Mouse (Mus musculus) adrenal gland, adult 2 months (tissue): Measurements from ENCODE around the gene Exoc4. TPM values are rescaled to one million over a fixed set of nuclear protein-coding genes. Genes with fewer than 3 reads are reported as not detected.

Experiments
- DNase-seq: peaks from one replicate; pipeline ENCODE4 v3.0.0; 2021
- polyA plus RNA-seq: library from polyadenylated mRNA; depleted of rRNA; stranded (reverse); fragments of >200 nt; gene quantifications from 2 replicates; pipeline ENCODE4 v1.2.3, GENCODE M21; 2012
- total RNA-seq, 2 experiments: library from RNA; stranded (reverse); gene quantifications; 2 replicates each; pipeline ENCODE4 v1.2.3; 2021

The Exoc4 gene
- total and polyA plus RNA-seq, 3 experiments = 6.0 to 42.4 (median 40.4) TPM

DNA sequence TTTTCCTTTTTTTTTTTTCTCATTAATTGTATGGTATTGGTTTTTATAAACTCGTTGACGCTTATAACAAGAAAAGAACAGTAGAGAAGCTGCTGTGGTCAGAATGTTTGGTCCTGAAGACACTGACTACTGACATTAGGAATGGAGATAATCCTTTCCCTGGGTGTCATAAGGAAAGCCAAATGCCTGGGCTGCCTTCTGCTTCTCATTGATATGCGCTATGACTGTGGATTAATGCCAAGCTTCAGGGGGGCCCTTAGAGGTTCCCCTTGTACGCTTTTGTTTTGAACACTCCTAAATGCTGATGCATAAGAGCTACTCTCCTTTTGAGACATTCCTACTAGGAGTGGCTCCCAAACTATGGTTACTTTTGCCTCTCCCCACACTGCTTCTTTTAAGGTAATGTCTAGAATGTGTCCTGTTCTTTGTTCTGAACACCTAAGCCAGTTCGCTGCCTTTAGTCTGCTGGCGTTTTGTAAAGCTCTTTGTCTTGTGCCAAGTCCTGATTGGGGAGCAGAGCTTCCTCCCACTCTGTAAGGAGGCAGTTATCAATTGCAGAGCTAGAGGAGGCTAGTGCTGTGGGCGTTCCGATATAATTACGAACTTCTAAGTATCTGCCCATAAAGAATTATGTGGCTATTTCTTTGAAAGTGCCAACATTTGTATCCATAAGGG lies 621.7 kb downstream of the Exoc4 start:
- no peak for DNase-seq

DNA sequence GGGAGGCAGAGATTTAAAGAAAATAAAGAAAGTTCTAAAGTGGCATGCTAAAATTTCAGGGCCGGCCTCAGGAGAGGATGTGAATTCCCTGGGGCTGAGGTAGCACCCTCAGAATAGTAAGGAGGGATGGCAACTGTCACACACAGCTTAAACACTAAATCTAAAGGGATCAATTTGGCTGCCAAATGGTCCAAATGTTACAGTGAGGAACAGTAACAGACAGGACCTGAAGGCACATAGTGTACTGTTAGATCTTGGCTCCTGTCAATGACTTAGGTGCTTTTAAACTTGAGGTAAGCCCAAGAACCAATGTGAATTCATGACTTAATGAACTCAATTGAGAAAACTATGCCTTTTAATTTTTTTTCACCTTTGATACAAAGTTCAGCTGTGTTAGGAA lies 622.4 kb downstream of the Exoc4 start:
- DNase-seq = no peak

DNA sequence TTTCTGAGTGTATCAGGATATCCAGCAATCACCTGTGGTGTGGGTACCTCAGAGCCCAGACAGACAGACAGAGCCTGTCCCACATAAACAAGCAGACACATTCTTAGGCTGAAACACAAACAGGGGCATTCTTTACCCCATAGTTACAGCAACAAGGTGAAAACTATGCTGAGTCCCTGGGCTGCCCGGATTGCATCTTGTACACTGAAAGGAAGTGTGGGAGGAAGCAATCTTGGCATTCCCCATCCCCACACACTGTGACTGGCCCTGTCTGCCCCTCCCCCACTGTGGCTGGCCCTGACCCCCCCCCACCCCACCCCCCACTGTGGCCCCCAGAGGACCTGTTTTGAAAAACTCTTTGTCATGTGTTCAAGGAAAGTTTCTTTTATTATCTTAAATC lies 623.3 kb downstream of the Exoc4 start:
- DNase-seq = no peak

DNA sequence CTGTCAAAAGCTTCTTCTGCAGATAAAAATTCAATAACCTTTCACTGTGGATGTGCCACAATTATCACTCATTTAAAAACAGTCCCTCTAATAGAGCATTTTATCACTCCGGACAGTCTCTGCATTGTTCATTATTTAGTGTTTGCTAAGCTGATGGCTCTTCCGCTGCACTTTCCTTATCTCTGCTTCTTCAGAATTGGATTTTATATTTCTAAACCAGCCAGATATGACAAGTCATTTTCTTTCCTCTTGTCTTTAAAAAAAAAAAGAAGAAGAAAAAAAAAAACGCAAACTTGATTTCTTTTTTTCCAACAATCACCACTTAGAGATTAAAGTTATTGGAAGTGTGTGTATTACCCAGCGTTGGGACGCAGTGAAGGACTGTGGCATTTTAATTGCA lies 624.1 kb downstream of the Exoc4 start:
- DNase-seq = no peak

DNA sequence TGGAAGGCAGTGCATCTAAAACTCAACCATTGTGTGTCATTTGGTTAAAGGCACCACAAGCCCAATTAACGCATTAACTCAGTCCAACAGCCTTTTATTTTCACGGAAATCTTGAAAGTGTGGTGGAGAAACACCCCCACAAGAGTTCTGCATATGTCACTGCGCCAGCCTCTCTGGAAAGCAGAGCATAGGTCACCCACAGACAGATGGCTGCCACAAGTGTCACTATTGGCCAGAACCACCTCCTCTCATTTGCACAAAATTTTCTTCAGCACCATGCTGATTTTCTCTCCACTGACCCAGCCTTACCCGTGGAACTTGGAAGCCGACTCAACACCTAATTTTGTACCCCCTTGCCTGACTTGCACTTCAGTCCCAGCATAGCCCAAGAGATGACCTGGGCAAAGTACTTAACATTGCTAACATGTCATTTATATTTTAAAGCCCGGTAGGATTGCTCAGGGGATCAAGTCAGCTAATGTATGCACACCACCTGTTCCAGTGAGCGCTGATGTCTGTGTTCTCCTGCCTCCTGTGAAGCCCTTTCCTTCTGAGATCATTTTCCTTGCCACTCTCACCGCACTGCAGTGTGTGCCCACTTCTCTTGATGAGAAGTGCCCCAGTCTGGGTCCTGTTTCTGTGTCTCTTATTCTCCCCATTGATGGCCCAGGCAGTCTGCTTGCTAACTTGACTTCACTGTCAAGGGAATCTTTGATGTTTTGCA lies 625.6 kb downstream of the Exoc4 start:
- no peak for DNase-seq

DNA sequence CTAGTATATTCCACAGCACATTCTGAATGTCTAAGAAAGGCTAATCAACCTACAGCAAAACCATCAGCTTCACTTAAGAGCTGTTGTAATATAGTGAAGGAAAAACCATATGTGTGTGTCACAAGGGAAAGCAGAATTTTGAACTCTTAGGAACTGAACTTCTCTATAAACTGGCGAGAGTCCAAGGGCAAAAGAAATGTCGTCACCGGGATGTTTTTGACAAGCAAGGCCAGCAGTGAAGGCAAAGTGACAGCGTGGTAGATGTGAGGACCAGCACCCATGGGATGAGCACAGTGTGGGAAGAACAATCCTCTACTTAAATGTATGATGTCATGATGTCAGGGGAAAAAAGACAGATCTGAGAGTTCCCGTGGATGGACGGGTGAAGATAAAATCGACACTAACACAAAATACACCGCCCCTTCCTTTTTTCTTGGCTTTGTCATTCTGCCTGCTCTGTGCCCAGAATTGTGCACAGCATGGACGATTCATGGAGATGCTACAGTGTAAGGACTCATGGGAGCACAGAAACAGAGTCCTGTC lies 635.3 kb downstream of the Exoc4 start:
- peak; percentile 72 for DNase-seq

DNA sequence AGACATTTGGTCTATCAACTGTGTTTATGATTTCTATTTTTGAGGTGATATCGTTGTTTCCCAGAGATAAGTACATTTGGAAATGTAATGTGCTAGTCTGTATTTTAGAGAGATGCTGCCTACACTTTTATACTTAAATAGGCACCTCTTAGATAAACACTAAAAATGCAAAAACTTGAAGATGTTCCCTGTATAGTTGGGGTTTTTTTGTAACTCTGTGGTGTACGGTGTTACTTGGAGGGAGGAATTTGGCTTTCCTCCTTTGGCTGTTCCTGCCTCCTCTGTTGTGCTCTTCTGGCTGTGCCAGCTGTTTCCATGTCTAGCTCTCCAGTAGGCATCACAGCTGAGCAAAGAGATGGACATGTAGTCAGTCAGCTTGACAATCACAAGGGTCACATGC lies 638.1 kb downstream of the Exoc4 start:
- DNase-seq = no peak

DNA sequence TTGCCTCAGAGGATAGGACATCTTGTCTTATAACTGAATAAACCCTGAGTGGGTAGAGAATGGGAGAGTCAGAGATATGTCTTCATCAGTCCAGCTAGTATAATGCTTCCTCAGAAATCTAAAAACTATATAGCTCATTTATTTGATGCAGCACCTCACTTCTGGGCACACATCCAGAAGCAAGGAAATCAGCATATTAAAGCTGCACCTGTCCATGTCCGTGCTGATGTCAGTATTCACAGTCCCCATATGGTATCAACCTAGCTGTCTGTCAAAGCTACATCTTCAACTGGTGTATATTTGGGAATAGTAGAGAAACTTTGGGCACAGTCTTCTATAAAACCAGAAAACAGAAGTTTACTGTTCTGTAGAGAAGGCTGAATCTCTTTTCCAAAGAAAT lies 642.0 kb downstream of the Exoc4 start:
- no peak for DNase-seq

DNA sequence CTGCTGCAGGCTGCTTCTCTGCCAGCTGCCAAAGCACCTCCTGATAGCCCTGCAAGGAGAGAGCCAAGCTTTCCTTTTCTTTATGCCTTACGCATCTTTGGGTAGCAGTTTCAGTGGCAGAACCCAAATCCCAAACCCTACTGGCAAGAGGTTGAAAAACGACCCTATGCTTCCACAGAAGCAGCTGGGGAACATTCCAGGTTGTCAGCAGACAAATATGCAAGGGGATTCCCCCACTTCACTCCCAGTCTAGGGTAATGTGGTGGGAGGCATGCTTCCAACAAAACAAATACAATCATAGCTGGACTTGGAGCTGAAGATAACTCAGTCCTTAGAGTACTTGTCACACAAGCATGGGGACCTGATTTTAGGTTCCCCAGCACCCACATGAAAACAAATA lies 643.3 kb downstream of the Exoc4 start:
- no peak for DNase-seq

DNA sequence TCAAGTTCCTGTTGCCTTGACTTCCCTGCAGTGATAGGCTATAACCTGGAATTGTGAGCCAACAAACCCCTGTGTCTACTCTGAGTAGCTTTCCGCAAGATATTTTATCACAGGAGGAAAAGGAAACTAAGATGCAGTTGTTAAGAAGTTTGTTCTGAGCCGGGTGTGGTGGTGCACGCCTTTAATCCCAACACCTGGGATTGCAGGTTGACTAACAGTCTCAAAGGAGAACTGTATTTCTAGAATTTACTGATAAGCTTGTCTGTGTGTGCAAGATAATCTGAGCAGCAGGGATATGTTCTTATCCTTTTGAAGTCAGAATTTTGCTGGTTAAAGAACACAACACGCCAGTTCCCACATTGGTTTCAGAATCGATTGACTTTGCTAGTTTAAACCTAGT lies 651.1 kb downstream of the Exoc4 start:
- no peak for DNase-seq

DNA sequence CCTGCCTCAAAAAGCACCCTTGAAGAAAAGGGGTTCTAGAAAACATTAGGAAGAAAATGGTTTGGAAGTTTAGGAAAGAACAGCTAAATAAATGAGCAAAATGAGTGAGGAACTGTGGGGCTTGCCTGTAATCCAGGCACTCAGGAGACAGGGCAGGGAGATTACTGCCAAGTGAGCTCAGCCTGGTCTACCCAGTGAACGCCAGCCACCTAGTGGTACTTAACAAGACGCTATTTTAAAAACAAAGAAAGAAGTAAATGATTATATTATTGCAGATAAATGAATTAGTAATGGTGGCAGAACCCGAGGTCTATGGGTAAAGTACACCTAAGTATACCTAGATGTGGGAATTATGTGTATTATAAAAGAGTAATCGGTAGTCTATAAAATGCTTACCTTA lies 651.7 kb downstream of the Exoc4 start:
- DNase-seq = no peak

DNA sequence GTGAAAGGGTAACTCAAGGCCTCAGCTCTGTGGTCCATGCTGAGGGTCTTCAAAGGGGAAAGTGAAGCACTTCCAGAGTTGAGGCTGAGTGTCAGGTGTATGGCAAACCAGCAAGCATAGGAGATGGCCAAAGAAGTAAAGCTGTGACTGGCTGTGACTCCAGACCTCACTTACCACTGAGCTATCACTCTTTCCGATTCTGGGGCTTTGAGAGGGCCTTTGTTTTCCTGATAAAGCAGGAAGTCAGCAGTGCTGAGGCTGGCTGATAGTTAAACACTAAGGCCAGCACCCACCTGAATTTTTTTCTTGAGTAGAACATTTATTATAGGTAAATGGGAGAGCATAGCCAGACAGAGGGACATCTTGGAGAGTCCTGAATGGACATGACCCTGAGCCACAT lies 656.2 kb downstream of the Exoc4 start:
- DNase-seq = no peak

DNA sequence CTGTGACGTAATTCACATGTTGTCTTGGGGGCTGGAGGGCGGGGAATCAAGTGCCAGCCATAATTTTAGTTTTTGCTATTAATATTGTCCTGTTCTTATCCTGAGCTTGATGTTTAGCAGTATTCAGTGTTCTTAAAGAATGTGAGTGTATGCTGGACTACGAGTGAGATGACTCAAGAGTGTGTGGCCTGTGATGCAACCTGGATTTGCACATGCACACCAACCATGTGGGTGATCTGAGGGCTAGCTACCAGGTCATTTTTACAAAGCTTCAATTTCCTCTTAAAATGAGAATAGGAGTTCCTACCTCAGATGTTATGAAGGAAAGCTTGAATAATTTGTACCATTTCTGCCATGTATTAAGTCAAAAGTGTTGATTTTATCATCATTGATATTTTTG lies 661.8 kb downstream of the Exoc4 start:
- DNase-seq = no peak

DNA sequence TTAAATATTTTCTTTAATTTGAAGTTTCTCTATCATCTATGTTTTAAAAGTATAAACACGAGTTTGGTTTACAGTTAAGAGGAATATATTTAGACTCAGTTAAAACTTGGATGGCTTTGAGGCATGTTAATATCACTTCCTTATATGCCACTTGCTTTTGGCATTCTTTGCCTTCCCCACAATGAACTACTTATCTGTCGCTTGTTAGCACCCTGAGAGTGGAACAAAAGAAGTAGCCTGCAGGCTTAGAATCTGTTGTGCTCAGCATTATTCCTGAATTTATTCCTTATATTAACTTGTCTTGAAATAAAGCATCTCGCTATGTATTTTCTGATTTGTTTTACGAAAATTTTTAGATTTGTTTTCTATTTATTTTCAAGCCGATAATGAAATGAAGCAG lies 664.2 kb downstream of the Exoc4 start:
- no peak for DNase-seq

DNA sequence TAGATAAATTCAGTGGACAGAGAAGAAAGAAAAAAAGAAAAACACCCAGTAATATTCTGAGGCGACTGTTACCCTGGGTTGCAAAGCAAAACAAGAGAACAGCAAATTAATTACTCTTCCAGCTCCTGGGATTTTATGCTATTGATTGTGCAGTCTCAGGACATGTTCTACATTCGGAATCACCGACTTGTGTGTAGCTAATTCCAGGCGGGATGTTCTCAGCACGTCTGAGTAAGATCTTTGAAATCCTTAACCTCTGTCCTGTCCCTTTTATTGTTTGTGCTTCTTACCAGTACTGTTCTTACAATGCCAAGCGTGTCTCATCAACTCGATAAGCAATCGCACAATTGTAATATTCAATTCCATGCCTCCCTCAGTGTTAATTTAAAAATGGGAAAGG lies 664.6 kb downstream of the Exoc4 start:
- DNase-seq = no peak

DNA sequence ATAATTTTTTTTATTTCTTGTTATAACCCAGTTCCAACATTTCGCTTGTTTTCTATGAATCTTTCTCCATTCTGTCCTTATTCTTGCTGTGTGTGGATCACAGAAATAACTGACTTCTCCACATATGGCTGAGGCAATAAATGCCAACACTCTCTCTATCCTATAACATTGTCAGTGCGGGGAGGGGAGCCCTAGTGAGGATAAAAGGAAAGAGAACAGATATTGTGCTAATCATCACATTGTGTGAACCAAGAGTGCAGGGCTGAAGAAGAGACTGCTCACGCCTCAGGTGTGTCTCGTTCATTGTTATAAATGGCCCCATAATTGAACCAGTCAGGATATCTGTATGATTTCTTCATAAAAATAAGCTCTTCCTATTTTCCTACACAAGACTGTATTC lies 665.1 kb downstream of the Exoc4 start:
- no peak for DNase-seq

DNA sequence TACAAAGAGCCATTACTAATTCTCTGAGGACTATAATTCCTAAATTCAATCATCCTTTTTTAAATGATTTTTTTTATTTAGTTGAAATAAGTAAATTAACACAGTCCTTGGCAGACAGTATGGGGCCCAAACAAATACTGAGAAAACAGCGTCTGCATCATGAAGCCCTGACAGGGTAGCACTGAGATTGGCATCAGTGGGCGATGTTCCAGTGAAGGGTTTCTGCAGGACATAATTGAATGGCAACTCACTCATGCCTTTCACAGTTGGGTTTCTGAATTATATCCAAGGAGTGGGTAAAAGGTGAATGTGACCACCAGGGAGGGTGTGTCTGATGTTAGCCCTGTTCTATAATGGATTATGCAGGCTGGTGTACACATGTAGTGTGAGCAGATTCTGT lies 674.7 kb downstream of the Exoc4 start:
- no peak for DNase-seq

DNA sequence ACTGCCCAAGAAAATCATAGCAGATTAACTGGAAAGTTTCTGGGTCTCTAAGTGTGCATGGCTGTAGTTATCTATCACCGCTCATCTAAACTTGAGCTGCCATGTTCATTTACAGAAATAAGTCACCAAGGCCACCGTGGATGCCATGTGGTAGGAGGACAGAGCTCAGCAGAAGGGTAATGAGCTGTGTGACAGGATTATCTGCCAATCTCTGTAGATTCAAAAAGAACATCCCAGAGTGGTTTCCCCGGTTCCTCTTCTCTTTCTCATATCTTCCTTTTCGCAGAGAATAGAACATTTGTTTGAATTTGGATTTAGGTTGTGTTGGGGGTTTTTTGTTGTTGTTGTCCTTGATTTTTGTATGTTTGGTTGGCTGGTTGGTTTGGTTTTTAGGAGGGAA lies 676.0 kb downstream of the Exoc4 start:
- no peak for DNase-seq

DNA sequence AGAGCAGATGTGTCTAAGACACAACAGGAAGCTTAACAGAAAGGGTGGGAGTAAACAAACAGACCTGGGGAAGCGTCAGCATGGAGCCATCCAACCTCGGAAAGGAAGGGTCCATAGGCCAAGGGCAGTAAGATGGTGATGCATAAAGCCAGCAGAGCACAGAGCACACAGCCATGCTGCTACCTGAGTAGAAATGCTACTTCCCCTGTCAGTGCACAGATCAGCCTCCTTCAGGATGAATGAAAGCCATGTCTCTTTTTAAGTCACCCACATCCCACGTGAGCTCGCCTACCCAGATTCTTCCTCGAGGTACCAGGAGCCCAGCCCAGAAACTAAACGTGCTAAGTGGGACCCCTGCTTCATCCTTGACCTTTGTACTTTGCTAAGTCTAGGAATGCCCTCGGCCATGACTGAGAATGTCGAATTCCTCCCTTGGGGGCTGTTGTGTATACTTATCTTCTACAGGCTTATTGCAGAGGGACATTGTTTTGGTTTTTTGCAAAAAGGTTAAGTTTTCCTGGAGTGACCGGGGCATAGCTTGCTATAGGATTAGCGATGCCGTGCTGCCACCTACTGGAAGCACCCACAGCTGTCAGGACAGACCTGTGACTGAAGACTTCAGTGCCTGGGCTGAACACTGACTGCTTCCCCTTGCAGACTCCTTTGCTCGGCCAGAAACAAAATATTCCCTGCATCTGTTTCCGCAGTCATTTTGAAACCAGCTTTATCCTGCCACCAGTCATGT lies 680.6 kb downstream of the Exoc4 start:
- peak; percentile 81 for DNase-seq

DNA sequence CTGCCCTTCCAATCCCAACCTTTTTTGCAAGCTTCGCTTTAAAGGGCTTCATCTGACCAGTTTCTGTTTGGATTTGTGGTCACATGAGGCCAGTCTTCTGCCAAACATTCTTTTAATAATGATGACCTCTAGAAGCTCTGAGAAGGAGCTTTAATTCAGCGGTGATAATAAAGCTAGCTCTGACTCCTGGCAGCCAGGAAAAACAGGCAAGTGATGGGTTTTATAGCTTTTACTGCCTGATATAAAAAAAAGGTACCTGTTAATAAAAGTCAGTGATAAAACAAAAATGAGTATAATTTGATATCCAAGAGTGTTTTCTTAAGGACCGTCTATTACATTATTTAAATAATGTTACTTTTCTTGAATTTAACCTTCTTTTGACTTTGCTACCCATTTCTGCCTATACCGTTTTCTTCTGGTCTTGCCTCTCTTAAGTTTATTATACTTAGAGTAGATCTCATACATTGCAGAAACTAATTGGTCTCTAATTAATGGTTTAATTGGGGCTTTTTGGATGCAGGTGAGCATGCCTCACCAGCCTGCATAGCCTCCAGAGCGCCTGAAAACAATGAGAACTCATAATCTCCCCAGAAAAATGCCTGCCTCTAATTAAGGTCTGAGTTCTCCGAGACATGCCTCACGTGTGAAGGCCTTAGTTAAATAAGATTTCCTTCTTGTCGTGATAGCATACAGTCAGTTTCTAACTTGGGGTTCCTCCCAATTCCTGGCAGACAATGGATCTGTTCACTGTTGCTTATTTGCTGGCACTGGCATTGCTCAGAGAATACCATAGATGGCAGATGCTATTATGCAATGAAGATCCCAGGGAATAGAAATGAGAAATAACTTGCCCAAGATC lies 681.4 kb downstream of the Exoc4 start:
- no peak for DNase-seq

DNA sequence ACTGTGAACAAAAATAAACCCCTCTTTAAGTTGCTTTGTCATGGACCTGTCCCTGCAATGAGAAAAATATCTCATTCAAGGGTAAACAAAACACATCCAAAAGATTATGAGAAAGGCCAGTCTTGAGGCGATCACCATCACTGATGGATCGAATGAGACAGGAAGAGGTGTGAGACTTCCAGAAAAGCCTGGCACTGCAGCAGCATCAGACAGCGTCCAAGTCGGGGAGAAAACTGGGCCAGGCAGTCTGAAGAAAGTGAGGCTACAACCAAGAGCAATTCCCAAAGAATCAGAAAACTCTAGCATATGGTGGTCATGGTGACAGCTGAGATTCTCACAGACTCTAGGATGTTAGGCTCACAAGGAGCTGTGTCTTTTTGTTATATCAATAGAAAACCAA lies 689.0 kb downstream of the Exoc4 start:
- no peak for DNase-seq

DNA sequence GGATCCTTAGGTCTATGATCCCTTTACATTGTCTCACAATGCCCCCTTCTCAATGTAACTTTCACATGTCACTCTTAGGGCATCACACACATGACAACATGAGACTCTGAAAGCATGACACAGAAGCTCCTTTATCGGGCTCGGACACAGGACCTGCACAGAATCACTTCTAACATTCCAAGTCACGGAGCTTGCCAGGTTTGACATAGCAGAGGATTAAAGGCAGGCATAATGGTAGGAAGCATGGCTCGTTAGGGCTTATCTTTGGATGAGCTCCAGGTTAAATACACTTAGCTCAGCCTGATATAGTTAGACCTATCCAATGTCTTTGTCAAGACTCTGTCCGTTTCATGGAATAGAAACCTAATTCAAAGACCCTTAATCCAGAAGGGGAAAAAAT lies 690.3 kb downstream of the Exoc4 start:
- no peak for DNase-seq
